Mouse (Mus musculus): Measurements from ENCODE around the gene Ube2l3. TPM values are rescaled to one million over a fixed set of nuclear protein-coding genes. Genes with fewer than 3 reads are reported as not detected.
"Not testable (repeated sequence)": the region's sequence is repeated elsewhere in the genome, so short reads cannot be mapped to it uniquely, and the experiment has no call there.

Gene Ube2l3
- polyA plus RNA-seq, 1 experiment from 2014 or later = 394 TPM

DNA sequence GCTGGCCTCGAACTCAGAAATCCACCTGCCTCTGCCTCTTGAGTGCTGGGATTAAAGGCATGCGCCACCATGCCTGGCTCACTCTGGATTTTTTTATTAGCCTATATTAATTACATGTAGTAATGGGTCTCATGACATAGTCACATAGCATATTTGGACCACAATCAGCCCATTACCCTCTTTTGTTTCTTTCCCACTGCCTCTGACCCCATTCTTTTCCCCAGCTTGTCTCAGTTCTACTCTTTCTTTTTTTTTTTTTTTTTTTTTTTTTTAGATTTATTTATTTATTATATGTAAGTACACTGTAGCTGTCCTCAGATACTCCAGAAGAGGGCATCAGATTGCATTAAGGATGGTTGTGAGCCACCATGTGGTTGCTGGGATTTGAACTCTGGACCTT is 29.1 kb upstream of the Ube2l3 start:
- not testable (repeated sequence) for DNase-seq (ENCODE audit: low spot score); H3K4me3 ChIP-seq; H3K9me3 ChIP-seq; H3K27me3 ChIP-seq (ENCODE audit: insufficient read depth, poor library complexity, severe bottlenecking); H3K36me3 ChIP-seq; H3K27ac ChIP-seq
- 91% methylated on average over 2 of the region's 2 CpGs for WGBS
- H3K4me1 ChIP-seq (replicated peaks) = peaks cover 29% of the 10 kb centered on the region

DNA sequence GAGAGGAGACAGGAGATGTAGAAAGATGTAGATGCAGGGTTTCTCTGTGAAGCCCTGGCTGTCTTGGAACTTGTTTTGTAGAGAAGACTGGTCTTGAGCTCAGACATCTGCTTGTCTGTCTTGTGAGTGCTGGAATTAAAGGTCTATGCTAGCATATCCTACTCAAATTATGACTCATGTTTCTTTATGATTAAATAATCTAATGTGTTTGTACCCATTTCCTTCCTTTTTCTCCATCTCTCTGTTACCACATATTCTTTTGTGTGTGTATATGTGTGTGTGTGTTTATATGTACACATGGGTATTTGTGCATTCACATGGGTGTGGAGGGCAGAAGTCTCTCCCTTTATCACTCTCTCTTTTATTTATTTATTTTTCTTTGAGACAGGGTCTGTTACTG is 24.0 kb upstream of the Ube2l3 start:
- Histone ChIP-seq H3K4me1 (replicated peaks) (no peaks in the 10 kb centered on the region), H3K4me3 (no peak overlapping the region), H3K36me3 (no peaks in the 10 kb centered on the region), H3K27me3 (ENCODE audit: insufficient read depth, poor library complexity, severe bottlenecking) (peaks cover 3% of the 10 kb centered on the region), H3K9me3 (peaks cover 6% of the 10 kb centered on the region; the same call in 1 of the 2 replicates), H3K27ac (no peak overlapping the region)
- DNase-seq (ENCODE audit: low spot score) = no peak

DNA sequence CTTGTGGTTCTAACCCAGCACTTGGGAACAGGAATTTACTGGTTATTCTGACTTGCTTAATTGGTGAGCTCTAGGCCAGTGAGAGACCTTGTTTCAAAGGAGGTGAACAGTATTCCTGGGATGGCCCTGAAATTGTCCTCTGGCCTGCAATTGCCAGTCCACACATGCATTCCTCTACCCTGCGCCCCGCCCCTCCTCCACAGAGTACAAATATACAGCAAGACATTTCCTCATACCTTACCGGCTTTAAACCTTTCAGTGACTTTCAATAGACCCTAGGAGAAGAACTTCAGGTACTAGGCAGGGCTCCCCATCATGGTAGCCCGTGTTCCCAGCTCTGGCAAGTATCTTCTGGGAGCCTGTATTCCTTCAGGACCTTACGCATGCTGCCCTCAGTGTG is 23.1 kb upstream of the Ube2l3 start:
- Histone ChIP-seq H3K9me3 (peaks cover 6% of the 10 kb centered on the region; the same call in 1 of the 2 replicates), H3K4me3 (no peak overlapping the region), H3K27me3 (ENCODE audit: insufficient read depth, poor library complexity, severe bottlenecking) (peaks cover 3% of the 10 kb centered on the region), H3K27ac (no peak overlapping the region), H3K36me3 (no peaks in the 10 kb centered on the region), H3K4me1 (replicated peaks) (peaks cover under 1% of the 10 kb centered on the region; the same call in 1 of the 2 replicates)
- no peak for DNase-seq (ENCODE audit: low spot score)
- WGBS = 89% methylated on average over 5 of the region's 5 CpGs

DNA sequence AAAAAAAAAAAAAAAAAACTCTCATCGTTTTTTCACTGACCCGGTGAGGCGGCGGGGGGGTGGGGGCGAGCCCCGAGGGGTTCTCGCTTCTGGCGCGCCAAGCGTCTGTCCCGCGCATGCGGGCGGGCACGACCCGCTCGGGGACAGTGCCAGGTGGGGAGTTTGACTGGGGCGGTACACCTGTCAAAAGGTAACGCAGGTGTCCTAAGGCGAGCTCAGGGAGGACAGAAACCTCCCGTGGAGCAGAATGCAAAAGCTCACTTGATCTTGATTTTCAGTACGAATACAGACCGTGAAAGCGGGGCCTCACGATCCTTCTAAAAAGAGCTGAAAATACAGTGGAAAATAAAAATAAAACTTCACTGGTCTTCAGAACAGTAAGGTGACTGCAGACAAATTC is 19.7 kb upstream of the Ube2l3 start:
- H3K9me3 ChIP-seq = no peaks in the 10 kb centered on the region
- H3K4me3 ChIP-seq = no peak overlapping the region
- DNase-seq (ENCODE audit: low spot score) = peak; percentile 92
- H3K36me3 ChIP-seq = no peaks in the 10 kb centered on the region
- 35% methylated on average over 25 of the region's 25 CpGs for WGBS
- H3K4me1 ChIP-seq (replicated peaks) = peaks cover 8% of the 10 kb centered on the region
- H3K27ac ChIP-seq = no peak overlapping the region
- peaks cover 3% of the 10 kb centered on the region for H3K27me3 ChIP-seq (ENCODE audit: insufficient read depth, poor library complexity, severe bottlenecking)

DNA sequence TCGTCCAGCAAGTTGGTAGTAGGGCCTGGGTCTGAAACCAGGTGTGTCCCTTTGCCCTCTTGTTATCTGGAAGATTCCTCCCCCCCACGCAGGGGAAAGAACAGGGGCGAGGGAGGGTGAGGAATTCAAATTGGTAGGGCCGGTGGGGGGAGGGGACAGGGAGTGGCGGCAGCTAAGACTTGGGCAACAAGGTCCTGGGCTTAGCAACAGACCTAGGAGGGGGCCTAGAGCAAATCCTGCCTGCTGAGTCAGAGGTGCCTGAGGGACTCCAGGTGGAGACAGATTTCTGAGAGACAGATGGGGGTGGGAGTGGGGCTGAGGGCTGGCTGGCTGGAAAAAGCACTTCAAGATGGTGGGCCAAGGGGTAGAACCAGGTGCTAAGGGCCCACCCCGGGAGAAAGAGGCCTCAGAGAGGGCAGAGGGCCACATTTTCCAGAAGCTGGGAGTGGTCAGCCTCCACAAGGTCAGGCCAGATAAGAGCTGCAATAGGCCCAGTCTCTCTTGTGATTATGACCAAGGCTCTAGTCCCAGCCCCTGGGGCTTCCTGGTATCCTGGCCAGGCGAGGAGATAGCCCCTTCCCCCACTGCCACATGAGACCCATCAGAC is 17.8 kb upstream of the Ube2l3 start:
- no peak overlapping the region for H3K4me3 ChIP-seq
- peak; percentile 12 for DNase-seq (ENCODE audit: low spot score)
- no peaks in the 10 kb centered on the region for H3K36me3 ChIP-seq
- peaks cover 3% of the 10 kb centered on the region for H3K27me3 ChIP-seq (ENCODE audit: insufficient read depth, poor library complexity, severe bottlenecking)
- H3K27ac ChIP-seq = peak overlapping the region; percentile 0; the same call in 1 of the 2 replicates
- 38% methylated on average over 7 of the region's 7 CpGs for WGBS
- no peaks in the 10 kb centered on the region for H3K9me3 ChIP-seq
- H3K4me1 ChIP-seq (replicated peaks) = peaks cover 8% of the 10 kb centered on the region

DNA sequence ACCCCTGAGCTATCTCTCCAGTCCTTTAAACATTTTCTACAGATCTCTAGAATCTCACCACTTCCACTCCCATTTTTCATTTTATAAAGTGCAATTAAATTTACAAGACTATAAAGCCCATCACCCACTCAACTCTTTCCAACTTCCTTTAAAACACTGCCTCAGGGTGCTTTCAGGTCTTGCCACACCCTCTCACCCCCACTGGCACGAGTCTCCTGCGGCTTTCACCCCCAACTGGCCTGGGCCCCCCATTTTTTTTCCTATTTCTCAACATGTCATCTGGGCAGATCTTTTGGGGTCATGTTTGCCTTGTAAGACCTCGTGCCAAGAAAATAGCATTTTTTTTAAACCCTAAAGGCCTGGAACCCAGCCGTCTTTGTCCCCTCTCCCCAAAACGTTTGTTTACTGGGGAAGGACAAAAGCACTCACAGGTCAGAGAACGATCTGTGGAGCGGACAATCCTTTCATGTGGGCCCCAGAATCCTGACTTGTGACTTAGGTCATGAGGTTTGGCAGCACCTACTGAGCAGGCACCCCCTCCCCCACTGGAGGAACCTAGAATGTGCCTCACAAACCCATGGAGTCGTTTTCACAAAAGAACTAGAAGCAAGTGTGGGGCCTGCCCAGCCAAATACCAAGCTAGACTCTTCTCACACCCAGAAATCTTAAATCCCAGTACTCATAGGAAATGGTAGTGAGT is 14.6 kb upstream of the Ube2l3 start:
- peaks cover under 1% of the 10 kb centered on the region for H3K27me3 ChIP-seq (ENCODE audit: insufficient read depth, poor library complexity, severe bottlenecking)
- no peak overlapping the region for H3K4me3 ChIP-seq
- H3K4me1 ChIP-seq (replicated peaks) = peaks cover 8% of the 10 kb centered on the region
- no peak overlapping the region for H3K27ac ChIP-seq
- no peak for DNase-seq (ENCODE audit: low spot score)
- no peaks in the 10 kb centered on the region for H3K9me3 ChIP-seq
- WGBS = 66% methylated on average over 8 of the region's 8 CpGs
- H3K36me3 ChIP-seq = 0 out of 2 replicates have a peak, but pooled peaks cover 6% of the 10 kb centered on the region

DNA sequence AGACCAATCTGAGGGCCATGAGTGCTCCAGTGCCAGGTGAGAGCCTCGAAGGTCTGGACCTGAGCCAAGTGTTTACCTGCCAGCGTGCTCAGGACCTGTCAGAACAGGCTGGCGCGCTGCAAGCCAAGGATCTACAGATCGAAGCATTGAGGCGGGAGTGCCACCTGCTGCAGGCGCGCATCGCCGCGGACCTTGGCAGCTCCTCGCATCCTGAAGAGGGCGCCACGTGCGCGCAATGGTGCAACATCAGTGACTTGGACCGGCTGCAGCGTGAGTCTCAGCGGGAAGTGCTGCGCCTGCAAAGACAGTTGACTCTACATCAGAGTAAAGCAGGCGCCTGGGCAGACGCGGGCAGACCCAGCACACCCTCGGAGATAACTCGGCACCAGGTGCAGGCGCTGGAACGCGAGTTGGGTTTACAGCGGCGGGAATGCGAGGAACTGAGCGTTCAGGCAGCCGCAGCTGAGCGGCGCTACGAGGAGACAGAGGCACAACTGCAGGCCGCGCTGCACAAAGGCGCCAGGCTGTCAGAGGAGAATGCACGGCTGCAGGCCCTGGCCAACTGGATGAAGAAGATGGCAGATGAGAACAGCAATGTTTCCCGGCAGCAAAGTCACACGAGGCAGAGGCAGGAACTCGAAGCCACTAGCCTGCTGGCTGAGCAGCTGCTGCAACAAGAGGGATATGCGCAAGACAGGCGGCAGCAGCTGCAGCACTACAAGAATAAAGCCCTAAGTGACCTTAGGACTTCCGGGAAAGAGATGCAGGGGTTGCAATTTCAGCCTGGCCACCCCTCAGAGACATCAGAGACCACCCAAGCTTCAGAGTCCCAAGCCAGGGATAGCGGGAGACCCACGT is 7.8 kb upstream of the Ube2l3 start:
- WGBS = 8% methylated on average over 48 of the region's 48 CpGs
- Histone ChIP-seq H3K36me3 (0 out of 2 replicates have a peak, but pooled peaks cover 12% of the 10 kb centered on the region), H3K27me3 (ENCODE audit: insufficient read depth, poor library complexity, severe bottlenecking) (peaks cover 45% of the 10 kb centered on the region), H3K9me3 (no peaks in the 10 kb centered on the region), H3K4me1 (replicated peaks) (peaks cover 29% of the 10 kb centered on the region), H3K27ac (peak overlapping the region; percentile 93), H3K4me3 (peak overlapping the region; percentile 67)
- DNase-seq (ENCODE audit: low spot score) = peak; percentile 90

DNA sequence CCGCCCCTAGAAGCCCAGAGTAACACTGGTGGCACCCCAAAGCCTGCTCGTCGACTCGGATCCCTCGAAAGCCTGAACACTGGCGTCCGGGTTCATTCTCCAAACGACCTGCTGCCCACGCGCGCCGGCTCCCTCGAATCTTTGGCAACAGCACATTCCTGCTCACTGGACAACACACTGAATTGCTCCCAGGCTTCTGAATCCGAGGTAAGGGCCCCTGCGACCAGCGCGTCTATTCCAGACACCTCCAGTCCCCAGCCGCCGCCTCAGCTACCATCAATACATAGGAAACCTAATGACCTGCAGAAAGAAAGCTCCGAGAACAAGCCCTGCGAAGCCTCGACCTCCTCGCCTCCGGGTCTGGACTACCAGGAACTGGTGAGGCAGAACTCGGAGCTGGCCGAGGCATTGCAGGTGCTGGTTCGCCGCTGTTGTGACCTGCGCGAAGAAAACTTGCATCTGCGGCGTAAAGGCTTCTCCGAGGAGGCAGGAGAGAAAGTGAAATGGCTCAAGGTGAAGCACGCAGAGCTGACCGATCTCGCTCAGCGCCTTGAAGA is 7.0 kb upstream of the Ube2l3 start:
- Histone ChIP-seq H3K4me1 (replicated peaks) (peaks cover 29% of the 10 kb centered on the region), H3K4me3 (peak overlapping the region; percentile 67), H3K9me3 (no peaks in the 10 kb centered on the region), H3K36me3 (0 out of 2 replicates have a peak, but pooled peaks cover 12% of the 10 kb centered on the region), H3K27ac (peak overlapping the region; percentile 93), H3K27me3 (ENCODE audit: insufficient read depth, poor library complexity, severe bottlenecking) (peaks cover 45% of the 10 kb centered on the region)
- no peak for DNase-seq (ENCODE audit: low spot score)
- 2% methylated on average over 37 of the region's 37 CpGs for WGBS

DNA sequence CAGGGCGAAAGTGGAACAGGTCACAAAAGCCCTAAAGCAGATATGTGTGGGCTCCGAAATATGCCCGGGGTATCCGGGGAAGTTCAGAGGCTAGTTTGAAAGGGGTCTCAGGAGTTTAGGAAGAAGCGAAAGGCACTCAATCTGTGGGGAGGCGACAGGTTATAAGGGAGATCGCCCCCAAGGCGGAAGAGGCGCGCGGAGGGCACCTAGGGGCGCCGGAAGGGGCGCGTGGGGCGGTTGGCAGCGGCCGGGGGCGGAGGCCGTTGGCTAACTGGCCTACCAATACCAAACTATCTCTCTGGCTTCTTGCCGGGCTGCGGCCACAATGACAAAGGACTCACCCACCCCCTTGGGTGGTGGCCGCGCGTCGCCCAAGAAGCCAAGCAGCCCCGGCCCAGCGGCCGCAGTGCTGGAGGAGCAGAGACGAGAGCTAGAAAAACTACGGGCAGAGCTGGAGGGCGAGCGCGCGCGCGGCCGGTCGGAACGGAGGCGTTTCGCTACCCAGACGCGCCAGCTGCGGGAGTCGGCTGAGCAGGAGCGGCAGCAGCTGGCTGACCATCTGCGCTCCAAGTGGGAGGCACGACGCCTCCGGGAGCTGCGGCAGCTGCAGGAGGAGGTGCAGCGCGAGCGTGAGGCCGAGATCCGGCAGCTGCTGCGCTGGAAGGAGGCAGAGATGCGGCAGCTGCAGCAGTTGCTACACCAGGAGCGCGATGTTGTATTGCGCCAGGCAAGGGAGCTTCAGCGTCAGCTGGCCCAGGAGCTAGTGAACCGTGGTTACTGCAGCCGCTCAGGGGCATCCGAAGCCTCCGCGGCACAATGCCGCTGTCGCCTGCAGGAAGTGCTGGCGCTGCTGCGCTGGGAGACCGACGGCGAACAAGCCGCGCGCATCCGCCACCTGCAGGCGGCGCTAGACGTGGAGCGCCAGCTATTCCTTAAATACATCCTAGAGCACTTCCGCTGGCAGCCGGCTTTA is 6.2 kb upstream of the Ube2l3 start, which contains the start of gene Rimbp3:
Rimbp3 (plus strand) TSS at position 215 of the 973 bp plus-strand sequence.
- H3K27ac ChIP-seq = peak within 1 kb of the TSS; percentile 93
- peaks cover 45% of the 10 kb centered on the region for H3K27me3 ChIP-seq (ENCODE audit: insufficient read depth, poor library complexity, severe bottlenecking)
- H3K4me1 ChIP-seq (replicated peaks) = peaks cover 29% of the 10 kb centered on the region
- H3K4me3 ChIP-seq = peak within 1 kb of the TSS; percentile 67
- H3K36me3 ChIP-seq = 0 out of 2 replicates have a peak, but pooled peaks cover 12% of the 10 kb centered on the region
- H3K9me3 ChIP-seq = no peaks in the 10 kb centered on the region
- WGBS = under 1% methylated on average over 85 of the region's 85 CpGs
- DNase-seq (ENCODE audit: low spot score) = peak; percentile 92

DNA sequence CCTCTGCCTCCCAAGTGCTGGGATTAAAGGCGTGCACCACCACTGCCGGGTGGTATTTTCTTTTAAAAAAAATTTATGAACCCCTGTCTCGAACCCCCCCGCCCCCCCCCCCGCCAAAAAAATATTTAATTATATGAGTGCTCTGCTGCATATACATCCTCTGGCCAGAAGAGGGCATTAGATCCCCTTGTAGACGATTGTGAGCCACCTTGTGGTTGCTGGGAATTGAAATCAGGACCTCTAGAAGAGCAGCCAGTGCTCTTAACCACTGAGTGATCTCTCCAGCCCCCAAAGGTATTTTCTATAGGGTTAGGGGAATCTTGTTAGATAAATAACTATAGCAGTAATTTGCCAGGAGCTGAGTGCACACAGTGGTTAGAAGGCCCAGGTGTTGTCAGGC is 2.5 kb upstream of the Ube2l3 start:
- Histone ChIP-seq H3K27ac (no peak overlapping the region), H3K9me3 (no peaks in the 10 kb centered on the region), H3K4me1 (replicated peaks) (peaks cover 26% of the 10 kb centered on the region), H3K4me3 (no peak overlapping the region), H3K36me3 (no peaks in the 10 kb centered on the region), H3K27me3 (ENCODE audit: insufficient read depth, poor library complexity, severe bottlenecking) (peaks cover 25% of the 10 kb centered on the region)
- whole genome bisulfite sequencing = 3% methylated on average over 6 of the region's 6 CpGs
- DNase-seq (ENCODE audit: low spot score) = peak; percentile 38

DNA sequence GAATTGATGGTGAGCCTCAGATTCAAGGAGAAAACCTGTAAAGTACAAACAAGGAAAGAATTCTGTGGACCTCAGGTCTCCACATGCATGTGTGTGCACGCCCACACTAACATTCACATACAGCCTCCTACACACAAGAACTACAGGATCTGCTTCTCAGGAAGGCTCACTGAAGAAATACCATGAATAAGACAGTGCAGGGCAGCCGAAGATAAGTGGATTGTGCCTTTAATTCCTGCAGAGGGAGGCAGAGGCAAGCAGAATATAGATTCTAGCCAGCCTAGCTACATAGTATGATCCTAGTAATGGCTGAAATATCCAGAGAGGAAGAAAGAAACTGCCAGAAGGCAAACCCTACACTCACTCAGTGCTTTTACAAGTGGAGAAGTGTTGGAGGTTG is 472 bp downstream of the Ube2l3 start:
- no peak overlapping the region; the same call in 1 of the 2 replicates for H3K4me3 ChIP-seq
- no peak for DNase-seq (ENCODE audit: low spot score)
- H3K36me3 ChIP-seq = peaks cover 12% of the 10 kb centered on the region
- peaks cover 16% of the 10 kb centered on the region for H3K4me1 ChIP-seq (replicated peaks)
- WGBS = 72% methylated on average over 2 of the region's 2 CpGs
- H3K27ac ChIP-seq = no peak overlapping the region
- H3K27me3 ChIP-seq (ENCODE audit: insufficient read depth, poor library complexity, severe bottlenecking) = peaks cover 10% of the 10 kb centered on the region
- no peaks in the 10 kb centered on the region for H3K9me3 ChIP-seq

All from hindbrain, embryonic 10.5 days (tissue).